Mouse (Mus musculus): ENCODE data around the gene Pld3. TPM values are rescaled to one million over a fixed set of nuclear protein-coding genes. Genes with fewer than 3 reads are reported as not detected.
A peak's percentile ranks its signal among the peaks of the same experiment; 100 is the strongest.
"Not testable (repeated sequence)": the region's sequence is repeated elsewhere in the genome, so short reads cannot be mapped to it uniquely, and the experiment has no call there.

The Pld3 gene
- total RNA-seq, 1 experiment from 2014 or later = 13.7 TPM

- ATAC-seq (replicated peaks; ENCODE audit: insufficient number of reproducible peaks, low FRiP score, low TSS enrichment, poor library complexity, severe bottlenecking) = no peak
Observed at GRCm38 (mm10) chr7:27532480-27533050, 20.5 kb downstream of the Pld3 start.

GRCm38 (mm10) chr7:27531707-27532106 is 21.3 kb downstream of the Pld3 start:
- no peak for ATAC-seq (replicated peaks; ENCODE audit: insufficient number of reproducible peaks, low FRiP score, low TSS enrichment, poor library complexity, severe bottlenecking)

GRCm38 (mm10) chr7:27530937-27531336 is 22.1 kb downstream of the Pld3 start:
- no peak for ATAC-seq (replicated peaks; ENCODE audit: insufficient number of reproducible peaks, low FRiP score, low TSS enrichment, poor library complexity, severe bottlenecking)

- no peak for ATAC-seq (replicated peaks; ENCODE audit: insufficient number of reproducible peaks, low FRiP score, low TSS enrichment, poor library complexity, severe bottlenecking)
Observed at GRCm38 (mm10) chr7:27529070-27529469, 23.9 kb downstream of the Pld3 start.

GRCm38 (mm10) chr7:27526039-27526827 is 26.8 kb downstream of the Pld3 start:
- ATAC-seq (replicated peaks; ENCODE audit: insufficient number of reproducible peaks, low FRiP score, low TSS enrichment, poor library complexity, severe bottlenecking) = peak; percentile 74

GRCm38 (mm10) chr7:27523805-27524204 is 29.2 kb downstream of the Pld3 start:
- no peak for ATAC-seq (replicated peaks; ENCODE audit: insufficient number of reproducible peaks, low FRiP score, low TSS enrichment, poor library complexity, severe bottlenecking)

GRCm38 (mm10) chr7:27522967-27523366 is 30.1 kb downstream of the Pld3 start, which contains the start of gene Hipk4:
Hipk4 (plus strand) TSS chr7:27523267.
- ATAC-seq (replicated peaks; ENCODE audit: insufficient number of reproducible peaks, low FRiP score, low TSS enrichment, poor library complexity, severe bottlenecking) = no peak

- ATAC-seq (replicated peaks; ENCODE audit: insufficient number of reproducible peaks, low FRiP score, low TSS enrichment, poor library complexity, severe bottlenecking) = no peak
Observed at GRCm38 (mm10) chr7:27520599-27520998, 32.4 kb downstream of the Pld3 start.

- ATAC-seq (replicated peaks; ENCODE audit: insufficient number of reproducible peaks, low FRiP score, low TSS enrichment, poor library complexity, severe bottlenecking) = no peak
Observed at GRCm38 (mm10) chr7:27520104-27520503, 32.9 kb downstream of the Pld3 start.

- ATAC-seq (replicated peaks; ENCODE audit: insufficient number of reproducible peaks, low FRiP score, low TSS enrichment, poor library complexity, severe bottlenecking) = no peak
Observed at GRCm38 (mm10) chr7:27518314-27518713, 34.7 kb downstream of the Pld3 start.

- no peak for ATAC-seq (replicated peaks; ENCODE audit: insufficient number of reproducible peaks, low FRiP score, low TSS enrichment, poor library complexity, severe bottlenecking)
Observed at GRCm38 (mm10) chr7:27514961-27515360, 38.1 kb downstream of the Pld3 start.

- ATAC-seq (replicated peaks; ENCODE audit: insufficient number of reproducible peaks, low FRiP score, low TSS enrichment, poor library complexity, severe bottlenecking) = no peak
Observed at GRCm38 (mm10) chr7:27510809-27511208, 42.2 kb downstream of the Pld3 start.

GRCm38 (mm10) chr7:27508648-27509005 is 44.4 kb downstream of the Pld3 start:
- ATAC-seq (replicated peaks; ENCODE audit: insufficient number of reproducible peaks, low FRiP score, low TSS enrichment, poor library complexity, severe bottlenecking) = peak; percentile 60

GRCm38 (mm10) chr7:27507711-27508647 is 45.0 kb downstream of the Pld3 start:
- peak; percentile 91 for ATAC-seq (replicated peaks; ENCODE audit: insufficient number of reproducible peaks, low FRiP score, low TSS enrichment, poor library complexity, severe bottlenecking)

- peak; percentile 40; the same call in 1 of the 2 replicates for ATAC-seq (replicated peaks; ENCODE audit: insufficient number of reproducible peaks, low FRiP score, low TSS enrichment, poor library complexity, severe bottlenecking)
Observed at GRCm38 (mm10) chr7:27506765-27507370, 46.1 kb downstream of the Pld3 start.

- no peak for ATAC-seq (replicated peaks; ENCODE audit: insufficient number of reproducible peaks, low FRiP score, low TSS enrichment, poor library complexity, severe bottlenecking)
Observed at GRCm38 (mm10) chr7:27501620-27502019, 51.4 kb downstream of the Pld3 start.

- ATAC-seq (replicated peaks; ENCODE audit: insufficient number of reproducible peaks, low FRiP score, low TSS enrichment, poor library complexity, severe bottlenecking) = no peak
Observed at GRCm38 (mm10) chr7:27499036-27499435, 54.0 kb downstream of the Pld3 start, which contains the start of gene Prx. Prx (plus strand) TSS chr7:27499324.

- not testable (repeated sequence) for ATAC-seq (replicated peaks; ENCODE audit: insufficient number of reproducible peaks, low FRiP score, low TSS enrichment, poor library complexity, severe bottlenecking)
Observed at GRCm38 (mm10) chr7:27494659-27495367, 58.2 kb downstream of the Pld3 start.

Measured in monocyte, adult 5-6 weeks (primary cell).